Mouse (Mus musculus): ENCODE results near the gene Nutf2.

Nutf2 gene

GRCm38 (mm10) chr8:105855248-105856167 lies 4.9 kb upstream of the Nutf2 start:
- peak; percentile 51 for DNase-seq (ENCODE audit: low spot score)

- no peak for DNase-seq (ENCODE audit: low spot score)
These were observed 4.1 kb upstream of the Nutf2 start for GRCm38 (mm10) chr8:105856168-105856835.

GRCm38 (mm10) chr8:105858495-105858894 lies 1.9 kb upstream of the Nutf2 start:
- no peak for DNase-seq (ENCODE audit: low spot score)

GRCm38 (mm10) chr8:105859314-105859713 lies 1.1 kb upstream of the Nutf2 start:
- no peak for DNase-seq (ENCODE audit: low spot score)

- DNase-seq (ENCODE audit: low spot score), result no peak
These were observed 1.6 kb downstream of the Nutf2 start for GRCm38 (mm10) chr8:105861951-105862350.

- no peak for DNase-seq (ENCODE audit: low spot score)
These were observed 6.1 kb downstream of the Nutf2 start for GRCm38 (mm10) chr8:105866364-105867029.

- DNase-seq (ENCODE audit: low spot score), result no peak
These were observed 13.9 kb downstream of the Nutf2 start for GRCm38 (mm10) chr8:105874301-105874700.

GRCm38 (mm10) chr8:105880754-105881520 lies 20.6 kb downstream of the Nutf2 start, which contains the start of gene Edc4:
Edc4 (plus strand) TSS chr8:105880881.
- DNase-seq (ENCODE audit: low spot score), result peak; percentile 88

GRCm38 (mm10) chr8:105889756-105890465 lies 29.5 kb downstream of the Nutf2 start:
- DNase-seq (ENCODE audit: low spot score), result no peak

- no peak for DNase-seq (ENCODE audit: low spot score)
These were observed 30.5 kb downstream of the Nutf2 start for GRCm38 (mm10) chr8:105890870-105891269.

GRCm38 (mm10) chr8:105892432-105892831 lies 32.1 kb downstream of the Nutf2 start:
- no peak for DNase-seq (ENCODE audit: low spot score)

GRCm38 (mm10) chr8:105893339-105893738 lies 33.0 kb downstream of the Nutf2 start, which contains the start of gene Nrn1l:
Nrn1l (plus strand) TSS chr8:105893567.
- peak; percentile 78 for DNase-seq (ENCODE audit: low spot score)

- DNase-seq (ENCODE audit: low spot score), result no peak
These were observed 37.6 kb downstream of the Nutf2 start for GRCm38 (mm10) chr8:105897801-105898480.

GRCm38 (mm10) chr8:105900180-105900940 lies 40.0 kb downstream of the Nutf2 start, which contains the start of gene Pskh1:
Pskh1 (plus strand) TSS chr8:105900441.
- peak; percentile 93 for DNase-seq (ENCODE audit: low spot score)

- no peak for DNase-seq (ENCODE audit: low spot score)
These were observed 40.7 kb downstream of the Nutf2 start for GRCm38 (mm10) chr8:105900941-105901616.

GRCm38 (mm10) chr8:105919390-105919789 lies 59.0 kb downstream of the Nutf2 start:
- no peak for DNase-seq (ENCODE audit: low spot score)

- no peak for DNase-seq (ENCODE audit: low spot score)
These were observed 64.7 kb downstream of the Nutf2 start for GRCm38 (mm10) chr8:105925123-105925522.
